Mouse (Mus musculus) olfactory bulb, adult 2 months (tissue): ENCODE results near the gene Grm7. TPM values are rescaled to one million over a fixed set of nuclear protein-coding genes. Genes with fewer than 3 reads are reported as not detected.

Experiments
- H3K27ac ChIP-seq: fragments of 200-500 bp; 2 replicates; pipeline ENCODE4 v1.5.1; 2012; ENCODE audit warnings: low read depth, low read length; ENCODE audit not compliant: insufficient read depth
- H3K4me1 ChIP-seq: fragments of 200-500 bp; 2 replicates; pipeline ENCODE4 v1.6.1; 2012; ENCODE audit warnings: low read length; ENCODE audit not compliant: control insufficient read depth, insufficient read depth
- H3K4me3 ChIP-seq: fragments of 200-500 bp; 2 replicates; pipeline ENCODE4 v1.5.1; 2012; ENCODE audit warnings: mild to moderate bottlenecking, low read depth, low read length, moderate library complexity; ENCODE audit not compliant: insufficient read depth
- CTCF ChIP-seq: fragments of 200-500 bp; IDR thresholded peaks from 2 replicates; pipeline ENCODE4 v1.5.1; 2012; ENCODE audit warnings: low read depth, mild to moderate bottlenecking, low read length, moderate library complexity; ENCODE audit not compliant: insufficient read depth
- POLR2A ChIP-seq: fragments of 200-500 bp; IDR thresholded peaks from 2 replicates; pipeline ENCODE4 v1.6.1; 2012; ENCODE audit warnings: mild to moderate bottlenecking, low read depth, low read length, moderate library complexity; ENCODE audit not compliant: insufficient read depth
- WGBS: fragments of 180-500 bp; shearing (Covaris S2); methylation state at CpG from one replicate; pipeline ENCODE4 v1.1.7; 2018; 5-methylcytosine and 5-hydroxymethylcytosine counted together
- polyA plus RNA-seq: library from polyadenylated mRNA; stranded (reverse); fragments of >200 nt; gene quantifications from 2 replicates; pipeline ENCODE4 v1.2.4, GENCODE M21; 2012; ENCODE audit warnings: low replicate concordance; ENCODE audit not compliant: missing spikeins, insufficient read depth, insufficient read length

Grm7 gene
- polyA plus RNA-seq, 1 experiment, result not detected

DNA sequence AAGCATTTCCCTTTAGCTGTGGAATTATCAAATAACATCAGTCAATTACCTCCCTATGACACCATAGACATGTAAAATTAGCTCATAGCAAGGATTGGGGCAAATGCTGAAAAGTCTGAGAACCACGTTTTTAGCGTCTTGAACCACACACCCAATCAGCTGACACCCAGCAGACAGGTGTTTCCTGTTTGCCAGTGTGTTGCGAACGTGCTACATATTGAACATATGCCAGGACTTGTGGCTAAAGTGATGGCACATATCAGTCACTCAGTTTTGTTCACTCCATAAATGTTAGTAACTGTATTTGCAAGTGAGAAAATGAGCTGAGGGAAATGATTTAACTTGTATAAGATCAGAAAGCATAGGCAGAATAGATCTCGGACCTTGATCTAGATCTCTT lies 162.1 kb downstream of the Grm7 start:
- TF ChIP-seq POLR2A, result no peak
- no peak for TF ChIP-seq CTCF
- Histone ChIP-seq H3K4me3 (no peak overlapping the region), H3K27ac (no peak overlapping the region), H3K4me1 (no peaks in the 10 kb centered on the region)
- WGBS, result 82% methylated on average over 5 of the region's 5 CpGs

DNA sequence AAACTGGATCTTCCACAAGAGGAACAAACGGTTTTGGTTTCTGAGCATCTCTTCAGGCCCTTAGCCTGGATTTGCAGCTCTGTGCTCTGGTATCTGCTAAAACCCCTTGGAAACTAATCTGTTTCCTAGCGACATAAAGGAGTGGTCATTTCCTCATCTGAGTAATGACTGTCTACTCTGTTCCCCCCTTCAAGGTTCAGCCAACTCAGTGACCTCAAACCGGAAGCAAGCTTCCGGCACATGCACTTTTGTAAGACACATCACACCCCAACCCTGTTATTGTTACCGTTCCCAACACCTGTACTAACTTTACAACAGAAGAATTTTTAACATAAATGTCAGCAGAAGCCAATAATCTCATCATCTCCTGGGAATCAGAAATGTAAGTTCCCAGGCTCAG lies 166.8 kb downstream of the Grm7 start:
- H3K4me1 ChIP-seq, result no peaks in the 10 kb centered on the region
- WGBS, result 82% methylated on average over 5 of the region's 5 CpGs
- no peak overlapping the region for H3K4me3 ChIP-seq
- TF ChIP-seq CTCF, result no peak
- H3K27ac ChIP-seq, result no peak overlapping the region

DNA sequence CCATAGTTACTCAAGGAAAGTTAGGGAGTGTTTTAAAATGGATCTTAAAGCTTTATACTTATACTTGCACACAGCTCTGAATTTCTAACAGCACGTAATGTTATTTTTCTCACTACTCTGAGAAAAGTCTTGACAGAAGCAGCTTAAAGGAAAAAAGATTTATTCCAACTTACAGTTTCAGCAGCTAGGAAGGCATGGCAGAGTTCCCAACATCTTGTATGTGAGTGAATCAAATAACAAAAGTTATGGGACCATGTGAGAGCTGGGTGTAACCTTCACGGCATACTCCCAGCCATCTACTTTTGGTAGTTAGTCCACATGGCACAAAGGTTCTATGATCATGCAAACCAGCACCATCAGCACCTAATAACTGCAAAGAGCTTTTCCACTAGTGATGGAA lies 172.9 kb downstream of the Grm7 start:
- no peak overlapping the region for H3K4me3 ChIP-seq
- TF ChIP-seq POLR2A, result no peak
- TF ChIP-seq CTCF, result no peak
- H3K27ac ChIP-seq, result no peak overlapping the region
- no peaks in the 10 kb centered on the region for H3K4me1 ChIP-seq
- WGBS, result 76% methylated on average over 2 of the region's 2 CpGs

GRCm38 (mm10) chr6:110868311-110868710 lies 222.9 kb downstream of the Grm7 start:
- H3K4me1 ChIP-seq, result no peaks in the 10 kb centered on the region
- no peak overlapping the region for H3K27ac ChIP-seq
- TF ChIP-seq CTCF (no peak), POLR2A (no peak)
- no peak overlapping the region for H3K4me3 ChIP-seq

DNA sequence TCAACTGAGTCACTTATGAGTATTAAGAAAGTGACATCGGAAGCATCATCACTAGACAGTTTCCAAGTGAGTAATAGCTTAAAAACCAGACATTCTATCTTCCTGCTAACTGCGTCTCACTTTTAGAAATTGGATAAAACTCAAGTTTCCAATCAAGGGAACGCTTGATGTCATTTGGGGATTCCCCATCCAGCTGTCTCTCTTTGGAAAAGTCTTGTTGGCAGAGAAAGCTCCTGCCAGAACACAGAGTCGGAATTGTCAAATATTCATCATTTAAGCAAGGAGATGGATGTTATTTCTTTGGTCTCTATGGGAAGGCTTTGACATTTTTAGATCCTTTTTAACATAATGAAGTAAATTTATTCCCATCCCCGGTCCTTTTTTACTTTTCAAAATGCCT lies 336.6 kb downstream of the Grm7 start:
- Histone ChIP-seq H3K4me3 (no peak overlapping the region), H3K27ac (no peak overlapping the region), H3K4me1 (no peaks in the 10 kb centered on the region)
- 81% methylated on average over 5 of the region's 5 CpGs for WGBS
- TF ChIP-seq POLR2A (no peak), CTCF (no peak)

GRCm38 (mm10) chr6:111039099-111039498 lies 393.7 kb downstream of the Grm7 start:
- no peak for TF ChIP-seq CTCF
- no peak for TF ChIP-seq POLR2A
- 71% methylated on average over 2 of the region's 2 CpGs for WGBS
- Histone ChIP-seq H3K4me3 (no peak overlapping the region), H3K4me1 (no peaks in the 10 kb centered on the region), H3K27ac (no peak overlapping the region)

- WGBS, result 61% methylated on average over 2 of the region's 2 CpGs
- no peak overlapping the region for H3K27ac ChIP-seq
- H3K4me1 ChIP-seq, result no peaks in the 10 kb centered on the region
- TF ChIP-seq POLR2A (no peak), CTCF (no peak)
- no peak overlapping the region for H3K4me3 ChIP-seq
These were observed 400.5 kb downstream of the Grm7 start for GRCm38 (mm10) chr6:111045896-111046295.

DNA sequence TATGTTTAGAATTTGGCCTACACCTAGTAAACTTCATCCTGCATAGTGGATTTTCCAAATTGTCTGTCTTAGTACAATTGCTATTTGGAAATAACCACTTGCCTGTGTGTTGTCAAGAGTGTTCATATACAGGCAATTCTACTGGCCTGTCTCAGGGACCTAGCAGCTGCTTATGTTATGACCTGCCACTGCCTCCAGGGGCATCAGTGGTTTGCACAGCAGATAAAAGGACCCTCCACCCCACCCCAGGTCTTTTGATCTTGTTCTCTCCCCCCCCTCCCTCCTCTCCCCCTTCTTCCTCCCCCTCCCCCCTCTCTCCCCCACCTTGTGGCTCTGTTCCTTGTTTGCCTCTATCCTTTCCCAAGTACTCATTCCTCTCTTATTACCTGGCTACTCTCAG lies 403.9 kb downstream of the Grm7 start:
- Histone ChIP-seq H3K4me3 (no peak overlapping the region), H3K27ac (no peak overlapping the region), H3K4me1 (no peaks in the 10 kb centered on the region)
- TF ChIP-seq POLR2A, result no peak
- TF ChIP-seq CTCF, result no peak

DNA sequence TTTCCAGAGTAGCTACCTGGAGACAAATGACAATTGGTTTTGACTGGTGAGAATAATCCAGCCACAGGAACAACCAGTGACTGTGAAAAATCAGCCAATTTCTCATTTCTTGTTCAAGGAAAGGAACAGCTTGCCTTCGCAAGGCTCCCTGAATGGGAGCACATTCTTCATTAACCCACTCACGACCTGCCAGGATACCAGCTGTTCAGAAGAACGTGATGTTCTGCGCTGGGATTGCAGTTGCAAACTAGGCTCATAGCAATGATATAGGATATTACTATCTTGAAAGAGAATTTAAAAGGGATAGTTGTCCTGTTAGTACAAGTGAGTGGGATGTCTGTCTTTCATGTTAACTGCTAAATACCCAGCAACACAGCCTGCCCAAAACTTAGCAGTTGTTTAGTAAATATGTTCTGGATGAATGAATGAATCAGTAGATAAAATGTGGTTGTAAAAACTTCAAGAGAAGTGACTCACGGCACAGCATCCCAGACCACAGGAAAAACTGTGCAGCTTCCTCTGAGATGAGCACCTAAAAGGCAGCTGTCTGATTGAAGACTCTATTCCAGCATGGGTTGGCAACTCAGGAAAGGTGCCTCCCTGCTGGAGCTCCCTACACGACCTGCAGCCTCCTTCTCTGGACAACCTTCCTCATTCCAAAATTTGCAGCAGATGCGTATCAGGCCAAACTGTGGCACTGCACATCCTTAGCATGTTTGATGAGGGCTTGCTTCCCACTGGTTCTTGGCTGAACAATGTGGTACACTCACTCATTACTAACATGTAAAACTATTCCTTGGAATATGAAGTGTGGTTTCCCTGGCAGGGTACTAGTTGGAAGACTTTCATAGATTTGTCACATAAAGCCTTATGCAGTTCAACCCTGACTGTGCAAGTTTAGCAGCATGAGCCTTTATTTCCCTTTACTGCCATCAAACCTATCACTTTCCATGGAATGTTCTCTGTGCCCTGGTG lies 408.9 kb downstream of the Grm7 start:
- Histone ChIP-seq H3K27ac (no peak overlapping the region), H3K4me3 (no peak overlapping the region), H3K4me1 (no peaks in the 10 kb centered on the region)
- TF ChIP-seq POLR2A, result no peak
- TF ChIP-seq CTCF, result no peak
- WGBS, result 78% methylated on average over 7 of the region's 7 CpGs
